Mouse (Mus musculus) spleen, adult 2 months (tissue): ENCODE measurements at regions not wholly inside any gene's neighbourhood (a gene's known extent, or its start where the extent isn't known, plus 50 kb on each side); places are given as distances from the start of the nearest gene placed in this dataset.

Source experiments
- DNase-seq, 2 experiments: peaks; one replicate each; pipeline versions ENCODE4 v3.0.0 to v3.0.0-alpha.2; 2012 to 2021; ENCODE audit warnings: low spot score in 2 of 2, low read depth in 1 of 2
- H3K27ac ChIP-seq: fragments of 200-500 bp; 2 replicates; pipeline ENCODE4 v1.5.1; 2012; ENCODE audit warnings: low read length, inconsistent platforms; ENCODE audit not compliant: insufficient read depth
- H3K27me3 ChIP-seq: fragments of 200-500 bp; 2 replicates; pipeline ENCODE4 v1.6.1; 2012; ENCODE audit warnings: mild to moderate bottlenecking, moderate library complexity, low read length, inconsistent platforms; ENCODE audit not compliant: control insufficient read depth, insufficient read depth
- H3K36me3 ChIP-seq: fragments of 200-500 bp; 2 replicates; pipeline ENCODE4 v1.6.1; 2012; ENCODE audit warnings: mild to moderate bottlenecking, low read length, inconsistent platforms; ENCODE audit not compliant: control insufficient read depth, insufficient read depth
- H3K4me1 ChIP-seq: fragments of 200-500 bp; 2 replicates; pipeline ENCODE4 v1.6.1; 2011; ENCODE audit warnings: inconsistent platforms; ENCODE audit not compliant: control insufficient read depth, insufficient read depth, insufficient read length
- H3K4me3 ChIP-seq: fragments of 200-500 bp; 2 replicates; pipeline ENCODE4 v1.5.1; 2011; ENCODE audit warnings: mild to moderate bottlenecking, inconsistent platforms; ENCODE audit not compliant: insufficient read depth, insufficient read length; ENCODE audit errors: extremely low read depth
- CTCF ChIP-seq: fragments of 200-500 bp; IDR thresholded peaks from 2 replicates; pipeline ENCODE4 v1.5.1; 2011; ENCODE audit warnings: mild to moderate bottlenecking, inconsistent platforms; ENCODE audit not compliant: insufficient read depth, insufficient read length, insufficient replicate concordance; ENCODE audit errors: extremely low read depth
- POLR2A ChIP-seq: fragments of 200-500 bp; IDR thresholded peaks from 2 replicates; pipeline ENCODE4 v1.6.1; 2011; ENCODE audit warnings: low read depth, low read length, inconsistent platforms
- WGBS: fragments of 180-500 bp; shearing (Covaris S2); methylation state at CpG from one replicate; pipeline ENCODE4 v1.1.7; 2018; 5-methylcytosine and 5-hydroxymethylcytosine counted together

- TF ChIP-seq CTCF (no peak), POLR2A (no peak)
- WGBS = 82% methylated on average over 8 of the region's 8 CpGs
- H3K36me3 ChIP-seq = no peaks in the 10 kb centered on the region
- H3K27ac ChIP-seq = no peak overlapping the region
- no peaks in the 10 kb centered on the region for H3K27me3 ChIP-seq
- no peaks in the 10 kb centered on the region for H3K4me1 ChIP-seq
- H3K4me3 ChIP-seq = no peak overlapping the region
- DNase-seq = no peak
Observed at GRCm38 (mm10) chr2:133158206-133158605, 212.5 kb upstream of the Fermt1 start.

GRCm38 (mm10) chr2:133159398-133159797, 213.7 kb upstream of the Fermt1 start:
- Histone ChIP-seq H3K27me3 (no peaks in the 10 kb centered on the region), H3K4me3 (no peak overlapping the region), H3K4me1 (no peaks in the 10 kb centered on the region), H3K36me3 (no peaks in the 10 kb centered on the region), H3K27ac (no peak overlapping the region)
- DNase-seq = no peak
- TF ChIP-seq CTCF (no peak), POLR2A (no peak)
- 34% methylated on average over 2 of the region's 2 CpGs for WGBS

GRCm38 (mm10) chr2:133176411-133176810, 230.7 kb upstream of the Fermt1 start:
- no peaks in the 10 kb centered on the region for H3K27me3 ChIP-seq

GRCm38 (mm10) chr2:133181216-133181615, 235.5 kb upstream of the Fermt1 start:
- no peaks in the 10 kb centered on the region for H3K4me1 ChIP-seq
- no peak overlapping the region for H3K4me3 ChIP-seq
- H3K27ac ChIP-seq = no peak overlapping the region
- DNase-seq = no peak
- no peaks in the 10 kb centered on the region for H3K27me3 ChIP-seq
- TF ChIP-seq CTCF = no peak
- no peak for TF ChIP-seq POLR2A
- H3K36me3 ChIP-seq = no peaks in the 10 kb centered on the region
- WGBS = 87% methylated on average over 1 of the region's 1 CpGs

More at GRCm38 (mm10) chr2:133176411-133176810, 230.7 kb upstream of the Fermt1 start:
- no peak overlapping the region for H3K27ac ChIP-seq
- no peak for DNase-seq
- TF ChIP-seq POLR2A = no peak
- 79% methylated on average over 3 of the region's 3 CpGs for WGBS
- H3K4me1 ChIP-seq = no peaks in the 10 kb centered on the region
- H3K36me3 ChIP-seq = no peaks in the 10 kb centered on the region
- H3K4me3 ChIP-seq = no peak overlapping the region

GRCm38 (mm10) chr2:133182920-133183319, 237.2 kb upstream of the Fermt1 start:
- H3K36me3 ChIP-seq = no peaks in the 10 kb centered on the region
- no peaks in the 10 kb centered on the region for H3K27me3 ChIP-seq
- TF ChIP-seq CTCF = no peak
- no peak for TF ChIP-seq POLR2A
- no peak for DNase-seq
- H3K4me1 ChIP-seq = no peaks in the 10 kb centered on the region
- 76% methylated on average over 4 of the region's 4 CpGs for WGBS
- no peak overlapping the region for H3K4me3 ChIP-seq
- H3K27ac ChIP-seq = no peak overlapping the region

GRCm38 (mm10) chr2:133204295-133204866, 258.7 kb upstream of the Fermt1 start:
- DNase-seq = no peak
- H3K27me3 ChIP-seq = no peaks in the 10 kb centered on the region
- H3K4me3 ChIP-seq = no peak overlapping the region
- no peak overlapping the region for H3K27ac ChIP-seq
- WGBS = 66% methylated on average over 5 of the region's 5 CpGs
- no peaks in the 10 kb centered on the region for H3K36me3 ChIP-seq
- H3K4me1 ChIP-seq = no peaks in the 10 kb centered on the region
- TF ChIP-seq POLR2A (no peak), CTCF (no peak)

- WGBS = 70% methylated on average over 4 of the region's 4 CpGs
- TF ChIP-seq CTCF (no peak), POLR2A (no peak)
- DNase-seq = no peak
- no peaks in the 10 kb centered on the region for H3K27me3 ChIP-seq
- H3K36me3 ChIP-seq = no peaks in the 10 kb centered on the region
- H3K4me3 ChIP-seq = no peak overlapping the region
- H3K27ac ChIP-seq = no peak overlapping the region
- no peaks in the 10 kb centered on the region for H3K4me1 ChIP-seq
Observed at GRCm38 (mm10) chr2:133208498-133208897, 262.8 kb upstream of the Fermt1 start.
